Mouse (Mus musculus): ENCODE measurements around the gene Gemin2.

DNA sequence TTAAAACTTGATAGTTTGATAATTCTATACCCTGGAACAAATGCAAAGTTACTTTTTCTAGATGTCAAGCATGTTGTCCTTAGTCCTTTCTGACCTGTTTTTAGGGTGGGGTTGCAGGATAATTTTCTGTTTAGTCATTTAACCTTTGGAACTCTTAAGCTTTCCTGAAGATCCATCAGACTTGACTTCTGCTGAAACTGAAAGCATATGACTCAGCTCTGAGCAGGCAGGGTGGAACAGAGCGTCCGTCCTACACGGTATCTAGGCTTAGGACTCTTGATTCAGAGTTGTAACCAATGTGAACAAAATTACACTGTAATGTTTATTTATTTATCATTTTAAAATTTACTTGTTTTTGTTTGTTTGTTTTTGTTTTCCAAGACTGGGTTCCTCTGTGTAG, 64.7 kb downstream of the Gemin2 start:
- TF ChIP-seq FLI1 (IDR thresholded peaks at IDR 0.05; ENCODE audit: low read length), result no peak
- TF ChIP-seq GATA1 (IDR thresholded peaks at IDR 0.05; ENCODE audit: borderline replicate concordance, low read length), result no peak
